Mouse (Mus musculus): ENCODE data around the gene Ncoa6. TPM values are rescaled to one million over a fixed set of nuclear protein-coding genes. Genes with fewer than 3 reads are reported as not detected.

The Ncoa6 gene
- polyA plus RNA-seq, 1 experiment, result 44.1 TPM

DNA sequence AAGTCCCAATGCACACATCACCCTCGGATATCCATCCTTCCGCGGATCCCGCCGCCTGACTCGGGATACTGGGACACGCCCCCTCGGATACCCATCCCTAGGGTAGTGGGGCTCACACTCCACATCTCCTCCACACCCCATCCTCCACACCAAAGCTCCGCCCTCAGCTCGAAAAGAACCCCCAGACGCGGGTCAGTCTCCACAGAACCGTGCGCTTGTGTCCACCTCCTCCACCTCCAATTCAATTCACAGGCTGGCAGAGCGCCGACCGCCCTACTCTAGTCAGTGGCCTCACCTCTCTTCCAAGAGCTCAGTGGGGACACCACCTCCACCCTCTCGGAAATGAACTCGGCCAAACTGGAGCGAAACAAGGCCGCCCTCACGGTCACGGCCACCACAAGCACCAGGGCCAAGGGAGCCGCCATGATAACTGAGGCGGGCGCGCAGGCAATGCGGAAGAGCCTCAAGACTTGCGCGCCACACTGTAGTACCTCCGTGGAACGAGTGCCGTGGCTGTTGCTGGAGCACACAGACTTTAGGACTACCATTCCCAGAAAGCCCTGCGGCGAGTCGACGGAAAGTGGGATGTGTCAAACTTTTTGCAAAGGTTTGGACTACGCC is 116.6 kb downstream of the Ncoa6 start, which contains the start of gene Pigu:
Gene Pigu (minus strand): TSS at position 460 of the 621 bp plus-strand sequence.
- Histone ChIP-seq H3K27ac (ENCODE audit: insufficient read depth, low read depth, low read length) (peak within 1 kb of the TSS; percentile 54; the same call in 1 of the 2 replicates), H3K4me3 (ENCODE audit: insufficient read depth, low read depth, low read length) (peak within 1 kb of the TSS; percentile 91), H3K4me1 (ENCODE audit: control insufficient read depth, insufficient read depth, low read length) (no peaks in the 10 kb centered on the region)
- WGBS, result under 1% methylated on average over 38 of the region's 38 CpGs
- no peak for TF ChIP-seq POLR2A (IDR thresholded peaks at IDR 0.05; ENCODE audit: insufficient read depth, low read depth, low read length)
- no peak for TF ChIP-seq CTCF (IDR thresholded peaks at IDR 0.05; ENCODE audit: insufficient read depth, low read depth, low read length)

DNA sequence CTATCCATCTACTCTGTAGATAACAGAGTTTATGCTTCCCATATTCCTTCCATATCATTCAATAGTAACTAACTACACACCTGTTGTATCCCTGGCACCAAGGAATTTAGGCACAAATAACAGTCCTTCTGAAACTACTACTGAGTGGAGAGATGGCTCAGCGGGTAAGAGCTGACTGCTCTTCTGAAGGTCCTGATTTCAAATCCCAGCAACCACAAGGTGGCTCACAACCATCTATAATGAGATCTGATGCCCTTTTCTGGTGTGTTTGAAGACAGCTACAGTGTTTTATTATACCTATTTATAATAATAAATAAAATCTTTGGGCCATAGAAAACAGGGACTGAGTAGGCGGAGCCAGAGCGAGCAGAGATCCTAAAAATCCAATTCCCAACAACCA is 119.3 kb downstream of the Ncoa6 start:
- no peak overlapping the region for H3K27ac ChIP-seq (ENCODE audit: insufficient read depth, low read depth, low read length)
- no peaks in the 10 kb centered on the region for H3K4me1 ChIP-seq (ENCODE audit: control insufficient read depth, insufficient read depth, low read length)
- 92% methylated on average over 3 of the region's 3 CpGs for WGBS
- TF ChIP-seq CTCF (IDR thresholded peaks at IDR 0.05; ENCODE audit: insufficient read depth, low read depth, low read length), result no peak
- no peak for TF ChIP-seq POLR2A (IDR thresholded peaks at IDR 0.05; ENCODE audit: insufficient read depth, low read depth, low read length)
- no peak overlapping the region for H3K4me3 ChIP-seq (ENCODE audit: insufficient read depth, low read depth, low read length)

DNA sequence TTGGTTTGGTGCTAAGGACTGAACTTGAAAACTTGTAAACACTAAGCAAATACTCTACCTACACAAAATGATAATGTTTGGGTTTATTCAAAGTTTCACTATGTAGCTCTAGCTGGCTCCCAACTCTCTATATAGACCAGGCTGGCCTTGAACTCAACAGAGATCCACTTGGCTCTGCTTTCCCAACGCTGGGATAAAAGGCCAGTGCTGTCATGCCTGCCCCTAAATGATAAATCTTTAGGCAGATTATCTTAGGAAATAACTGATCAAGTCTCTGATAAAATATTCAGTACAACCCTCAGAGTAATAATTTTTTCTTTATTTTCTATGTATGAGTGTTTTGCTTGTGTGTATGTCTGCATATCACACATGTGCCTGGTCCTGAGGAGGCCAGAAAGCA is 127.0 kb downstream of the Ncoa6 start:
- Histone ChIP-seq H3K4me1 (ENCODE audit: control insufficient read depth, insufficient read depth, low read length) (no peaks in the 10 kb centered on the region), H3K4me3 (ENCODE audit: insufficient read depth, low read depth, low read length) (no peak overlapping the region), H3K27ac (ENCODE audit: insufficient read depth, low read depth, low read length) (no peak overlapping the region)
- TF ChIP-seq POLR2A (IDR thresholded peaks at IDR 0.05; ENCODE audit: insufficient read depth, low read depth, low read length) (no peak), CTCF (IDR thresholded peaks at IDR 0.05; ENCODE audit: insufficient read depth, low read depth, low read length) (no peak)
- 82% methylated on average over 1 of the region's 1 CpGs for WGBS

Other genes with a start within 250 kb of the Ncoa6 start
- not detected in 2 replicates for gene Dynlrb1, start 237.4 kb downstream of the Ncoa6 start, polyA plus RNA-seq (2012; ENCODE audit: insufficient read depth, insufficient read length, low replicate concordance, missing spikeins)
- gene Map1lc3a, start 197.6 kb downstream of the Ncoa6 start, polyA plus RNA-seq (2012; ENCODE audit: insufficient read depth, insufficient read length, low replicate concordance, missing spikeins), result not detected in 2 replicates
- gene Pigu, start 116.5 kb downstream of the Ncoa6 start, polyA plus RNA-seq (2012; ENCODE audit: insufficient read depth, insufficient read length, low replicate concordance, missing spikeins), result not detected in 2 replicates
- gene Trp53inp2, start 92.8 kb downstream of the Ncoa6 start, polyA plus RNA-seq (2012; ENCODE audit: insufficient read depth, insufficient read length, low replicate concordance, missing spikeins), result 154 TPM in 1 of 2 replicates, not detected in the other
- not detected in 2 replicates for gene Acss2, start 44.1 kb upstream of the Ncoa6 start, polyA plus RNA-seq (2012; ENCODE audit: insufficient read depth, insufficient read length, low replicate concordance, missing spikeins)
- not detected in 2 replicates for gene Ggt7, start 44.3 kb upstream of the Ncoa6 start, polyA plus RNA-seq (2012; ENCODE audit: insufficient read depth, insufficient read length, low replicate concordance, missing spikeins)
- gene Gss, start 118.9 kb upstream of the Ncoa6 start, polyA plus RNA-seq (2012; ENCODE audit: insufficient read depth, insufficient read length, low replicate concordance, missing spikeins), result not detected in 2 replicates
- gene Myh7b, start 137.3 kb upstream of the Ncoa6 start, polyA plus RNA-seq (2012; ENCODE audit: insufficient read depth, insufficient read length, low replicate concordance, missing spikeins), result not detected in 2 replicates
- gene Trpc4ap, start 218.5 kb upstream of the Ncoa6 start, polyA plus RNA-seq (2012; ENCODE audit: insufficient read depth, insufficient read length, low replicate concordance, missing spikeins), result 364 TPM in 1 of 2 replicates, not detected in the other